8 mouse cellular contexts compared by ENCODE assay signal in the genomic region with DNA sequence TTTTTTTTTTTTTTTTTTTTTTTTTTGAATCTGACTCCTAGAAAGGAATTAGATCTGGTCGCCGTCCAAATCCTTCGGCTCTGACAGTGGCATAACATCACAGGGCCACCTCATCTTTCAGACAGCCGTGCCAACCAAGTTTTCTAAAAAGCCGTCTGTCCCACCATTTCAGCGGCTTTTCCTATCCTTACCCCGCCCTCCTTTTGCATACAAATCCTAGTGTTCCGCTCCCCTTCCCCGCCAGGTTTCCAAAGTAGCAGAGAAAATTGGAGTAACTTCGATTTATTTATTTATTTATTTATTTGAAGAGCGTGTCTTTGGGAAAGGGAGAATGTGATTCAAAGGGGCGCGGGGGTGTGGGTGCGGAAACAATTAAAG. TPM values are rescaled to one million over a fixed set of nuclear protein-coding genes. Genes with fewer than 3 reads are reported as not detected.
A peak's percentile ranks its signal among the peaks of the same experiment; 100 is the strongest.
DNase-seq lines count a peak whose midpoint lies in the region; ATAC-seq lines count a peak whose summit lies in the region.

No protein-coding gene starts in this region.

- H3K27ac ChIP-seq in lung, embryonic 16.5 days (ENCODE audit: low read length) = no peak overlapping the region
- H3K27ac ChIP-seq in embryonic facial prominence, embryonic 15.5 days (replicated peaks) = peak overlapping the region; percentile 87; the same call in 1 of the 2 replicates
- peak overlapping the region; percentile 96; the same call in 1 of the 2 replicates for H3K27ac ChIP-seq in intestine, embryonic 14.5 days (ENCODE audit: low read depth)
- H3K27ac ChIP-seq in neural tube, embryonic 13.5 days (replicated peaks) = peak overlapping the region; percentile 100

- H3K9ac ChIP-seq in lung, embryonic 16.5 days (ENCODE audit: low read length) = peak overlapping the region; percentile 89
- H3K9ac ChIP-seq in embryonic facial prominence, embryonic 15.5 days = no peak overlapping the region; the same call in 1 of the 2 replicates
- H3K9ac ChIP-seq in intestine, embryonic 14.5 days (ENCODE audit: low read length) = no peak overlapping the region
- peak overlapping the region; percentile 99 for H3K9ac ChIP-seq in neural tube, embryonic 13.5 days

- H3K4me3 ChIP-seq in lung, embryonic 16.5 days (ENCODE audit: low read length) = peak overlapping the region; percentile 83
- H3K4me3 ChIP-seq in embryonic facial prominence, embryonic 15.5 days (replicated peaks) = peak overlapping the region; percentile 63
- H3K4me3 ChIP-seq in intestine, embryonic 14.5 days (ENCODE audit: low read depth, low read length) = peak overlapping the region; percentile 90
- H3K4me3 ChIP-seq in neural tube, embryonic 13.5 days = peak overlapping the region; percentile 93

- WGBS in lung, embryonic 16.5 days = 4% methylated on average over 14 of the region's 14 CpGs
- whole genome bisulfite sequencing in embryonic facial prominence, embryonic 15.5 days = 4% methylated on average over 14 of the region's 14 CpGs
- WGBS in intestine, embryonic 14.5 days = 5% methylated on average over 14 of the region's 14 CpGs
- WGBS in neural tube, embryonic 13.5 days = 1% methylated on average over 14 of the region's 14 CpGs

- DNase-seq in lung, postnatal 4 days = no peak
- DNase-seq in intestine, embryonic 14.5 days (ENCODE audit: low spot score) = no peak
- no peak for DNase-seq in layer of hippocampus, adult 9-10 months (ENCODE audit: low spot score)
- DNase-seq in c-Kit-positive CD71-positive TER-119-positive erythroid progenitor cells, embryonic 14.5 days (ENCODE audit: low spot score) = no peak

- peaks cover 14% of the 10 kb centered on the region for H3K4me1 ChIP-seq in lung, embryonic 16.5 days (replicated peaks; ENCODE audit: control insufficient read depth, insufficient read depth, low read length)
- peaks cover 21% of the 10 kb centered on the region for H3K4me1 ChIP-seq in embryonic facial prominence, embryonic 15.5 days
- H3K4me1 ChIP-seq in intestine, embryonic 14.5 days (replicated peaks; ENCODE audit: control insufficient read depth, insufficient read depth, low read length) = peaks cover 6% of the 10 kb centered on the region; the same call in 1 of the 2 replicates
- H3K4me1 ChIP-seq in neural tube, embryonic 13.5 days (replicated peaks) = peaks cover 35% of the 10 kb centered on the region

- no peaks in the 10 kb centered on the region for H3K36me3 ChIP-seq in lung, embryonic 16.5 days (ENCODE audit: control insufficient read depth, insufficient read depth, low read length)
- no peaks in the 10 kb centered on the region for H3K36me3 ChIP-seq in embryonic facial prominence, embryonic 15.5 days
- H3K36me3 ChIP-seq in intestine, embryonic 14.5 days (ENCODE audit: control insufficient read depth, insufficient read depth, low read length) = no peaks in the 10 kb centered on the region
- no peaks in the 10 kb centered on the region for H3K36me3 ChIP-seq in neural tube, embryonic 13.5 days

- ATAC-seq in lung, embryonic 16.5 days (ENCODE audit: low read depth) = no peak
- no peak for ATAC-seq in embryonic facial prominence, embryonic 15.5 days (ENCODE audit: insufficient number of reproducible peaks, low FRiP score, low TSS enrichment, low read depth)
- no peak for ATAC-seq in intestine, embryonic 14.5 days (replicated peaks; ENCODE audit: low FRiP score, low TSS enrichment, low read depth)
- ATAC-seq in neural tube, embryonic 13.5 days (ENCODE audit: low read depth) = no peak
- ATAC-seq in erythroblast, adult 5-6 weeks (replicated peaks; ENCODE audit: low FRiP score, poor library complexity, severe bottlenecking) = no peak

- no peaks in the 10 kb centered on the region for H3K27me3 ChIP-seq in lung, embryonic 16.5 days (ENCODE audit: control insufficient read depth, insufficient read depth, low read depth, low read length)
- H3K27me3 ChIP-seq in embryonic facial prominence, embryonic 15.5 days = no peaks in the 10 kb centered on the region
- no peaks in the 10 kb centered on the region for H3K27me3 ChIP-seq in intestine, embryonic 14.5 days (replicated peaks; ENCODE audit: control insufficient read depth, insufficient read depth, low read length)
- H3K27me3 ChIP-seq in neural tube, embryonic 13.5 days = no peaks in the 10 kb centered on the region

- H3K4me2 ChIP-seq in lung, embryonic 16.5 days (ENCODE audit: low read depth, low read length) = peak overlapping the region; percentile 99
- peak overlapping the region; percentile 91 for H3K4me2 ChIP-seq in embryonic facial prominence, embryonic 15.5 days (replicated peaks)
- H3K4me2 ChIP-seq in intestine, embryonic 14.5 days (ENCODE audit: low read length) = peak overlapping the region; percentile 95
- H3K4me2 ChIP-seq in neural tube, embryonic 13.5 days = peak overlapping the region; percentile 92

- no peaks in the 10 kb centered on the region for H3K9me3 ChIP-seq in lung, embryonic 16.5 days (ENCODE audit: control insufficient read depth, low read length)
- H3K9me3 ChIP-seq in embryonic facial prominence, embryonic 15.5 days (replicated peaks) = no peaks in the 10 kb centered on the region
- no peaks in the 10 kb centered on the region for H3K9me3 ChIP-seq in intestine, embryonic 14.5 days (ENCODE audit: control insufficient read depth, low read length)
- H3K9me3 ChIP-seq in neural tube, embryonic 13.5 days = no peaks in the 10 kb centered on the region

RNA-seq across cellular contexts. Expression of a gene that starts 0.7 kb away (rescaled TPM):
- polyA plus RNA-seq in lung, embryonic 16.5 days (2015; fragmentation: Nextera tagmentation; extraction: Ambion mirVana) = 23.1 and 28.8 TPM in 2 replicates
- polyA plus RNA-seq in embryonic facial prominence, embryonic 15.5 days (2015; fragmentation: Nextera tagmentation; extraction: Ambion mirVana) = 56.3 and 61.9 TPM in 2 replicates
- 45.6 and 54.7 TPM in 2 replicates for polyA plus RNA-seq in intestine, embryonic 14.5 days (2014; fragmentation: Nextera tagmentation; extraction: Ambion mirVana)
- 199 and 206 TPM in 2 replicates for polyA plus RNA-seq in neural tube, embryonic 13.5 days (2015; fragmentation: Nextera tagmentation; extraction: Ambion mirVana)
- total RNA-seq in erythroblast, adult 5-6 weeks (2015; ENCODE audit: low replicate concordance) = not detected in 2 replicates
- total RNA-seq in erythroblast, adult 5-6 weeks (2017; ENCODE audit: low replicate concordance) = not detected in 2 replicates

Comparison
In these comparisons a context has a peak if more than half of its experiments do, and no peak if none do; other contexts are left out.
1. H3K9ac ChIP-seq: peak in lung, embryonic 16.5 days (single experiment) and neural tube, embryonic 13.5 days (single experiment); none in embryonic facial prominence, embryonic 15.5 days (single experiment) and intestine, embryonic 14.5 days (single experiment).
2. Peak in every context shown above with its lines, with median percentiles within 50 percentile points of each other: H3K4me2 ChIP-seq and H3K4me3 ChIP-seq.